Mouse (Mus musculus) right cerebral cortex, postnatal 25 days (tissue): ENCODE results near the gene Ppara.
A peak's percentile ranks its signal among the peaks of the same experiment; 100 is the strongest.

Source experiments
- DNase-seq: peaks from one replicate; pipeline ENCODE4 v3.0.0; 2022

Gene Ppara

DNA sequence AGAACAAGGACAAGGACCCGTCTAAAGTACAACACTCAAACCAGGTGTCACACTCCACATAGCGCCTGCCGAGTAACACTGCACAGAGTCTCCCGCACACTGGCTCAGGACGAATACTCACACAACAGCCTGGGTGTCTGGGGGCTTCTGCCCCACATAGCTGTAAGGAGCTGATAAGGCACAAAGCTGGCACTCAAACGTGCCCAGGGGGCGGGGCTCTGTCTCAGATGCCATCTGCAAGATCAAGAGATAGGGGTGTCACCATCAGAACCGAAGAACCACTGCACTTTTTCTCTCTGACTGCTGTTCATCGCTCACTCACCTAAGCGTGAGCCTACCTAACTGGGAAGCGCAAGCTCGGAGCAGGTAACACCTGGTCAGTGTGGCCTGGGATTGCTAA is 74.3 kb downstream of the Ppara start:
- DNase-seq = no peak

- DNase-seq = no peak
Observed at GRCm38 (mm10) chr15:85810462-85810805, 75.7 kb downstream of the Ppara start.

- peak; percentile 81 for DNase-seq
Observed at GRCm38 (mm10) chr15:85810806-85811521, 76.2 kb downstream of the Ppara start.

- peak; percentile 98 for DNase-seq
Observed at GRCm38 (mm10) chr15:85811535-85812277, 76.9 kb downstream of the Ppara start, which contains the start of gene Cdpf1. Cdpf1 (minus strand) TSS chr15:85811697.

DNA sequence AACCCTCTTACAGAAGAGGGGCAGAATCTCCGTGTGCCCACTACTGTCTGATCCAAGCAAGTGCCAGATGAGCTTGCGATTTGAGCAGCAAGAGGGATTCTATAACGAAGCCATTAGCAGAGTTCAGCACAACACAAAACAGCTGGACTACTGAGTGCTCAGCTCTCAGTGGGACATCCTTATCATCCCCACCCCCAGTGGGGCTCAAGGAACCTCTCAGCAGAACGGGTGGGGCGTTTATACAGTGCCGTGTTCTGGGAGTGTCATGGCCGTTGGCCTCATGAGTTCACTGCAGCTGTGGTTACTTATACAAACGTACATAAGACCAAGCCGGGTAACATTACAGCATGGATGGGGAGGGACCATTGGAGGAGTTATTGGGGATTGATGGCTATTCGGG is 78.6 kb downstream of the Ppara start:
- no peak for DNase-seq

GRCm38 (mm10) chr15:85821203-85822010 is 86.6 kb downstream of the Ppara start, which contains the start of gene Pkdrej:
Pkdrej (minus strand) TSS chr15:85821734.
- DNase-seq = peak; percentile 59

GRCm38 (mm10) chr15:85822011-85822359 is 87.2 kb downstream of the Ppara start:
- no peak for DNase-seq

DNA sequence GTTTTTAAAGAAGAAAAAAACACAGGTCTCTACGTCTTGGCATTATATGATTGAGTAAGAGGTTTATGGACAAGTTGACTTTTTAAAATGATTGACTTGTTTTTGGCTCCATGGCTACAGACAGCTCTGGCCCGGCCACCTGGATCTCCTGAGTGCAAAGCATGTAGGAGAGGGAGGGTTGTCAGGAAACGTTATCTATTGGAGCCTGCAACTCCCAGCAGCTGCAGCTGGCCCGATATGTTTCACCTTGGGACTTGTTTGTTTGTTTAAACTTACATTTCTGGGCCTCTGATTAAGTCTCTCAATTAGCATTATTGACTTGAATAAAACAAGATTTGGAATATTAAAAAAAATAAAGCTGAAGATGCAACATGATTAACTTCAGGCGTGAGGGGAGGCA is 91.9 kb downstream of the Ppara start:
- no peak for DNase-seq

DNA sequence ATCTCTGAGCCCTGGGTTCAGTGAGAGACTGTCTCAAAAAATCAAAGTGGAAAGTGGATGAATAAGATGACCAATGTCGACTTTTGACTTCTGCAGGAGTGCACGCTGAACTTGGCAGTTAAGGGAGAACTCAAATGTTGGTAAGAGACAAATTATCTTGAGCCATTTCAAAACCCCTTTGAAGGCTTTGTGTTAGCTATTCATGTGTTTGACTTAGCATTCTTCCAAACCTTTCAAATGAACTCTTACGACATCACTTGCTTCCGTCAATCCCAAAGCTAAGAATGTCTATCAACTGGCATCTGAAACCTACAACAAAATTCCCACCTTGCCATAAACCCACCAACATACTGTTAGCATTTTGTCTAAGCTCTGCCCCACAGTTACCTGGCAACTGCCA is 93.3 kb downstream of the Ppara start:
- no peak for DNase-seq

DNA sequence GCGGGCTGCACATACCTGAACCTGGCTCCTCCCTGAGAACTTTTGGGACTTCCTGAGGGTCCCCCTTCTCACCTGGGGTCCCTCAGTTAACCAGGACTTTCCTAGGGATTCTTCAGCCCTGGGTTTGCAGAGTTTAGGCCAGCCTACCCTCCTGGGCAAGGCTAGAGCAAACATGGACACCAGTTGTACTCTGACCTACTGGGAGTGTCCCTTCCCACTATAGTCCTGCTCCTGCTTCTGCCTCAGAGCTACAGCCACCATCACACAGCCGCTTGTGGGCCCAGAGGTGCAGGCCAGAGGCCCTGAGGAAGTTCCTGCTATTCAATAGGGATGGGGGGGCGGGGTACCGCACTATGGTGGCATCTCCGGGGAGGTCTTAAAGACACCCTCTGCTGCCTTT is 94.7 kb downstream of the Ppara start:
- no peak for DNase-seq

DNA sequence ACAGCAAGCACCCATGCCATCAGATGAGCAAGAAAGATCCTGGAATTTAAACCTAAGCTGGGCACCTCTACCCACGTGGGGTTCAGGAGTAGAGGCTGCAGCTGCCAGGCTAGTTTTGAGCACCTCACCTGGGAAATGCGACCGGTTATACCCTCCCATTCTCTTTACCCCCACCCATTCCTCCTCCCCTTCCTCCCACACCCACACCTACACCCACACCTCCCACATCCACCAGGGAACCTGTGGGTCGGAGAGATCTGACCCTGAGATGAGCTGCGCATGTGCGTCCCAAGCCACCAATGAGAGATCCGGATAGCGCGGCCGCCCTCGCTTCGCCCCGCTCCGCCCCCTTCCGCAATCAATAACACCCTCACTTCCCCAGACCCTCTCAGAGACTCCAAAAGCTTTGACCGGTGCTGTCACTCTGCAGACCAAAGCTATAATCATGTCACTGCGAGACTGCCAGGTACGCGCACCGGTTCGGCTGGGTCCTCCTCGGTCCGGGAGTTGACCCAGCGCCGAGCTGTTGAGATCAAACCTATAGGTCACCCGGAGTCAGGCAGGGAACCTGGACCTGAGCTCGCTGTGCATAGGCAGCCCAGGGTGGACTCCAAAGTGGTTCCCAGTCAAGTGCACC is 97.3 kb downstream of the Ppara start, which contains the start of gene Ttc38:
Gene Ttc38 (plus strand): TSS at position 353 of the 637 bp plus-strand sequence.
- peak; percentile 84 for DNase-seq

GRCm38 (mm10) chr15:85832599-85832998 is 97.8 kb downstream of the Ppara start:
- DNase-seq = no peak

GRCm38 (mm10) chr15:85835335-85835734 is 100.6 kb downstream of the Ppara start:
- no peak for DNase-seq

- no peak for DNase-seq
Observed at GRCm38 (mm10) chr15:85836887-85837286, 102.1 kb downstream of the Ppara start.

GRCm38 (mm10) chr15:85840983-85841382 is 106.2 kb downstream of the Ppara start:
- DNase-seq = no peak

GRCm38 (mm10) chr15:85841796-85842360 is 107.1 kb downstream of the Ppara start:
- no peak for DNase-seq

GRCm38 (mm10) chr15:85845071-85845470 is 110.3 kb downstream of the Ppara start:
- DNase-seq = no peak

DNA sequence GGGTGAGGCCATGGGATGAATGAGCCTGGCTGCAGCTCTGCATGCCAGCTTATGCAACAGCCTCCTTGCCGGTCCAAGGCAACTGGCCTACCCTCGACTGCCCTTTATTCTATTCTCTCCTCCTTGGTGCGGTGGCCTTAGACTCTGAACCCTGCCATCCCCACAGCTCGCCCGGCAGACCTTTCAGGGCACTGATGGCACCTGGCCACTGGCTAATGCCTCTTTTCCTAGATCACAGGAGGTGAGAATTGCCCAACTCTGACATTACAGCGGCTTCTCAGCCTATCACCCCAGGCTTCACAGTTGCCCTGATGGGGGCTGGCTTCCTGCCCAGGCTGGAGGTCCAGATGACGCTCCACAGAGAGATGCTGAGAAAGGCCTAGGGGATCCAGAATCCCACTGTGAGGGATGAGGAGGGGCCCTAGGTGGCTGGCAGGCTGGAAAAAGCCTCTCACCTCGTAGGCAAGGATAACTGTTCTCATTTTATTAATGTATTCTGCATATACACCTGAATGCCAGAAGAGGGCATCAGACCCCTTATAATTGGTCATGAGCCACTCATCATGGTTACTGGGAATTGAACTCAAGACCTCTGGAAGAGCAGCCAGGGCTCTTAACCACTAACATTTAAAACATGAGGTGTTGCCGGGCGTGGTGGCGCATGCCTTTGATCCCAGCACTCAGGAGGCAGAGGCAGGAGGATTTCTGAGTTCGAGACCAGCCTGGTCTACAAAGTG is 117.0 kb downstream of the Ppara start:
- DNase-seq = no peak
